Mouse (Mus musculus) liver, adult 2 months (tissue): Measurements from ENCODE around the gene Arid4a.

Source experiments
- CTCF ChIP-seq: fragments of 200-500 bp; IDR thresholded peaks from 2 replicates; pipeline ENCODE4 v1.5.1; 2011; ENCODE audit warnings: low read depth, low read length, control low read depth
- POLR2A ChIP-seq: fragments of 200-500 bp; IDR thresholded peaks from 2 replicates; pipeline ENCODE4 v1.6.1; 2011; ENCODE audit warnings: low read length, control low read depth; ENCODE audit not compliant: insufficient read depth; ENCODE audit errors: extremely low read depth

DNA sequence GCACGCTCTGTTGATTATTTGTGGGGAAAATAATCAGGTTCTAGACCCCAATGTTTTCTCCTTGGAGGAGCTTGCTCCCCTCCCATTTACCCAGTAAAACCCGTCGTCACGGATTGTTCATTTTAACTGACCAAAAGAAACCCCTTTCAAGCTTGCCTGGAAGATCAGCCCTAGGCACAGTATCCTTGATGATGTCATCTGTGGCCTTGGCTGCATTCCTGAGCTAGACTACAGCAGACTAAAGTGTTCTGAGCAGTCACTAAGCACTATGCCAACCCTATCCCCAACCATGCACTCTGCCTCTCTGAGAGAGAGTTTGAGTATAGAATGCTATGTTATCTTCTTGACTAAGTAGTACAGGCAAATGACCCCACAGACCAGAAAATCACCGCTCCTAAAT is 100.6 kb downstream of the Arid4a start:
- TF ChIP-seq POLR2A (no peak), CTCF (no peak)
